Mouse (Mus musculus) liver, adult (tissue): Measurements from ENCODE around the gene Txnl4b.

Experiments
- GATA4 ChIP-seq: IDR thresholded peaks from 2 replicates; pipeline ENCODE4 v1.6.1; 2014; ENCODE audit warnings: mild to moderate bottlenecking, low read length; ENCODE audit not compliant: insufficient replicate concordance

Gene Txnl4b

DNA sequence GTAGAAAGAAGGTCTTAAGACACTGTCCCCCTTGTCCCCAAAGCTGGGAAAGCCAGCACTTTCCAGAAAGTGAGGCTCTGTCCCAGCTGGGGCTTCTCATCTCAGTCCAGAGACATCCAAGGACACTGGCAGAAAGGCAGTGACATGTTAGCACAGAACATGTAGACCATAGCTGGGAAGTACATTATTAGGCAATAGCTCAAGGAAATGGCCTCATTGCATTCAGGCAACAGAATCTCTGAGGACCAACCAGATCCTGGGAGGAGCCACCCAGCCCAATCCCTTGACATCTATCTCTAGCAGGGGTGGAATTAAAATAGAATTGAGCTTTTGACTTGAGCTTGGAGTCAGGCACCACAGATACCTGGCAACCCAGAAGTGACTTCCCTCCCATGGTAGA, 20.0 kb downstream of the Txnl4b start:
- no peak for TF ChIP-seq GATA4

DNA sequence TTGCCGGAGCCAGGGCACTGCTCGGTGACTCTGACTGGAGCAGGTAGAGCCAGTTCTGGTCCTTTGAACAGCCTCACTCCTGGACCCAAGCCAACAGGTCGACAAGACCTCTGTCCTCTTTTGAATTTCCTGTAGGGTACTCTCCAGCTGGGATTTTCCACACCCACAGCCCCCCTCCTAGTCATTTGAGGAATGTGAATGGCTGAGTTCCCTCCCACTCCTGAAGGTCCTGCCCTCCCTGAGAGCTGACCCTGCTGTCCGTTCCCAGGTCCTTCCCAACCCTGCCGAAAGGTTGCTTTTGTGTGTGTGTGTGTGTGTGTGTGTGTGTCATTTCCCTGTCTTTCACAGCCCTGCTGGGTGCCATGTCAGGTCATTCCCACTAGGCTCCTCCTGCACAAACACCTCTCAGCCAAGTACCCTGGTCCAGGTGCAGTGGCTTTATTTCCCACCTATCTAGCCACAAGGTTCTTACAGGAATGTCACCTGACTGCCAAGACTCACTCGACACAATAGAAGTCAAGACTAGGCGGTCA, 21.3 kb downstream of the Txnl4b start:
- TF ChIP-seq GATA4: no peak

DNA sequence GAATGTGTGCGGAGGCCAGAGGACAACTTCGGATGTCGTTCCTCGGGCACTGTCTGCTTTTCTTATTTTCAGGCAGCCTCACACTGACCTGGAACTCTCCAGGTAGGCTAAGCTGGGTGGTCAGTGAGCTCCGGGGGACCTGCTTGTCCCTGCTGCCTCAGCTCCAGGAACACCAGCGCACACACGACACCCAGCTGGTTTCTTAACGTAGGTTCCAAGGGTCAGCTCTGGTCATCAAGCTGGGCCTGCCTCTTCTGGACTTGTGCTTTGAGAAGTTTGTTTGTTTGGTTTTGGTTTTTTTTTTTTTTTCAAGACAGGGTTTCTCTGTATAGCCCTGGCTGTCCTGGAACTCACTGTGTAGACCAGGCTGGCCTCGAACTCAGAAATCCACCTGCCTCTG, 25.2 kb downstream of the Txnl4b start:
- TF ChIP-seq GATA4: no peak

DNA sequence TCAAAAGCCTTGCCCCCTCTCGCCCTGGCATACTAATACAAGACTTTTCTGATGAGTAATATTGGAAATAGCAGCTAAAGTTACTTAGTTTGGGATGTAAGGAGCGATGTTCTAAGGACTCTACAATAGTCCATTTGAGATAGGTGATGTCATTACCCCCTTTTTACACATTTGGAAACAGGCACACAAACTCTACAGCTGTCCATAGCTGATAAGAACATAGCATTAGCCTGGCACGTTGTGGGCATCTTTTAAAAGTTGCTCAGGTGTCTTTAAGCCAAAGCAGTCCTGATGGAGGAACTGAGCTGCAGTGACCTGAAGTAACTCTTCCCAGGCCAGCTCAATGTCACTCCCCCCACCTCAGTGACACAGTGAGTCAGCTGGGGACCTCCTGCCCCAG, 25.7 kb downstream of the Txnl4b start:
- TF ChIP-seq GATA4: no peak

DNA sequence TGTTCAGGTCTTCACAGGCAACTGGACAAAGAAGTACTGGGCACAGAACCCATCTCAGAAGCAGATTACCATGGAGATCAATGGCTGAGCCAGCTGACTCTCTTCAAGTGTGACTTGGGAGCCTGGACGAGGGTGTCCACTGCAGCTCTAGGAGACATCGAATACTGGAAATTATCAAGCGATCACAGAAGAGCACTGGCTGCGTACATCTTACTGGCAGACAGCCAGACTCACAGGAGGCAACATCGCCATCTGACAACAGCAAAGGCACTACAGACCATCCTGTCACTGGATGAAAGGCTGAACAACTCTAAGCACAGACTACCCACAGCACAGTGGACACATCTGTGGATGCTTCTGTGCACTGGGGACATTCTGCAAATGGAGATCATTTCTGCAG, 26.5 kb downstream of the Txnl4b start:
- no peak for TF ChIP-seq GATA4

DNA sequence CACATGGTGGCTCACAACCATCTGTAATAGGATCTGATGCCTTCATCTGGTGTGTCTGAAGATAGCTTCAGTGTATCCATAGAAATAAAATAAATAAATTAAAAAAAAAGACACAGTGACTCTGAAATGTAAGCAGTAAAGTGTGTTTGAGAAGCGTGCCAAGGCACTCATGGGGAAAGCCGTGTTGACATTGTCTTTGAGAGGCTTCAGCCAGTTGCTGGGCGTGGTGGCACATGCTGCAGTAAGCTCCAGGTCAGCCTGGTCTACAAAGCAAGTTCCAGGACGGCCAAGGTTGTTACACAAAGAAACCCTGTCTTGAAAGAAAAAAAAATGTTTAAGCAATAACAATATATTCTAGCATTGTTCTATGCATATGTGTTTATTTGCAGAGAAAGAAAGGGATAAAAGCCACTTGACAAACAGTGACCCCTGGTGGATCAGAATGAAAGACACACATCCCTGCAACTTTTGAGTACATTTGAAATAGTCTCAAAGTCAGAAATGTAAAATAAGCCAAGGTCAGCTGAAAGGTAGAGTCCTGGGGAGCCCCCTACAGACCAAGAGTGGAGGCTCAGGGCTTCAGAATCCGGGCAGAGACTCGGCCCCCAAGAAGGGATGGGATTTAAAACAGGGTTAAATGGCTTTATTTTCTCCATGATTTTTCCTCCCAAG, 27.6 kb downstream of the Txnl4b start:
- no peak for TF ChIP-seq GATA4

DNA sequence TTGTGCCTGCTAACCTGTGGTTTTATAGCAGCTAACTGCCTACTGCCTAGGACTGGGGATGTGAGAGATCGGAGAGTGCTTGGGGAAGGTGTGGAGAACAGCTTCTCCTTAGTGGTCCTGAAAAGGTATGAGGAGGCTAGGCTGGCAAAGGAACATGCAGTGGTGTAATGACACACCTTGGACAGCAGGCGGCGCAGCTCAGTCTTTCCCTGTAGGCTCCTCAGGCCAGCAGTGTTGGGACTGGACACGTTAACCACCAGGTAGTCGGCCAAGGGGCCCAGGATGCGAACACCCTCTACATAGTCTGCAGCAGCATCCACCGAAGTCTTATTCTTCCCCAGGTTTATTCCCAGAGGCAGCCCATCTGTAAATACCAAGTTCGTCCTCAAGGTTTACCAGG, 30.2 kb downstream of the Txnl4b start:
- no peak for TF ChIP-seq GATA4

DNA sequence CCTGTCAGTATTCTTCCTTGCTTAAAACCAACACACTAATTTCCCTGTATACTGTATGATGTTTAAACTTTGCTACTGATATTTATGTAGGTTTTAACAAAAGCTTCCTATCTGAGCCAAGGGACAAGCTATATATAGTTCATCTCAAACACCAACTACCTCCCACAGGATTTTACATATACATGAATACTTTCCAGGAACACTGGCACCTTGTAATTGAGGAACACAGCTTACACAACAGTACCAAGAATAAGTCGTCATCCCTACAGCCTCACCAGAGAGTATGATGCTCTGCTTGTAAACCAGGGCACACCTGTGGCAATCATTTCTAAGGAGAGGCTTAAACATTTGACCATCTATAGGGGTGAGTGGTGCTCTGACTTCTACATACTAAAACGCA, 41.0 kb downstream of the Txnl4b start:
- TF ChIP-seq GATA4: no peak

DNA sequence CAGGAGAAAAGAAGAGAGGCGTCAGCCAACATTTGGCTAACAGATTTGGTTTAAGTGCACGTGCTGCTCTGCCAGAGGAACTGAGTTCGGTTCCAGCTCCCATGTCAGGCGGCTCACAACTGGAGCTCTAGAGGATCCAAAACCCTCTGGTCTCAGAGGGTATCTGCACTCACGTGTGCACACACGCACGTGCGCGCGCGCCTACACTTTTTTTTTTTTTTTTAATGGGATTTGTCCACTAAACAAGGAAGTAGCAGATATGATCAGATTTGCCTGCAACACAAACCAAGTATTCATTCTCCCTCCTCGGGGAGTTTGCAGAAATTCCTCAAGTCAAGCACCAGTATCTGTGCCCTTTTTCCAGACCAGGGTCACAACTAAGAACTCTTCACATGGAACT, 42.0 kb downstream of the Txnl4b start:
- TF ChIP-seq GATA4: no peak

DNA sequence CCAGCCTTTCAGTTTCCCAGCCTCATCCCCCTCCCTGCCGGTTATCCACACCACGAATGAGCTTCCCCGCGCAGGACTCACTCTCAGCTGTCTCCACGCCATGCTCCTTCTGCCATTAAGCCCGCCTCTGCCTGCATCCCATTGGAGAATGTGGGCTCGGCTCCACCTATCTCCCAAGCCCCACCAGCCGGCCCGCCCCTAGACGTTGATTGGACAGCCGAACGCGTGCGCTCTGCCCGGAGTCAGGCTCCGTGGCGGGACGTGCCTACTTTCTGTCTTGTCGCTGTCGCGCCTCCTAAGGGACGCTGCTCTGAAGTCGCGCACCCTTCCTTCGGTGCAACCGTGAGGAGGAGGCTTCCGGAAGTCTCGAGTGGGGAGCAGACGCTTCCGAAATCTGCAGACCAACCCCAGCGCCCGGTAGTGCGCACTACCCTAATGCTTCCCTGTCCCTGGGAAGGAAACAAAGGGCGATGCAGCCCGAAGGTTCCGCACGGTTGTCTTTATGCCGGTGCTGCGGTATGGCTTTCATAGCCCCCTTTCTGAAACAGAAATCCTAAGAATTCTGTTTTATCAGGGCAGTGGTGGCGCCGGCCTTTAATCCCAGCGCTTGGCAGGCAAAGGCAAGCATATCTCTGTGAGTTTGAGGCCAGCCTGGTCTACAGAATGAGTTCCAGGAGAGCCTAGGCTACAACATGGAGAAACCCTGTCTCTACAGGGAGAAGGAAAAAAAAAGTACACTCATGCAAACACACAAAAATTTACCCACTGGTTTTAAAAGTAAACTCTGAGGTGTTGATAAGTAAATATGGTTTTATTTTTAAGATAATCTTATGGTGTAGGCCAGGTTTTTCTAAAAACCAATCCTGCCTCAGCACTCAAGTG, 42.8 kb downstream of the Txnl4b start, which contains the start of gene Dhodh:
Gene Dhodh, minus strand, starts transcription at position 403 of the 882 bp plus-strand sequence.
- no peak; the same call in 1 of the 2 replicates for TF ChIP-seq GATA4

DNA sequence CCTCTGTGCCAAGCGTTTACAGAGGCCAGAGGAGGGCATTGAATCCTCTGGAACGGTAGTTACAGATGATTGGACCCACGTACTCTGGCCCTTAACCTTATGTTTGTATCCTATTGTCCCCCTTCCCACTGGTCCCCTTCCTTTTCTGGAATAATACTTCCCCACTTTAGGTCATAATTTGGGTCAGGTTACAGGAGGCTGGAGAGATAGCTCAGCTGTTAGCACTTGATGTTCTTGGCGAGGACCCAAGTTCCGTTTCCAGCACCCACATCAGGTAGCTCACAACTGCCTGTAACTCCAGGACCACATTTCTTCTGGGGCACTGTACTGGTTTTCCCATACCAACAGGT, 43.4 kb downstream of the Txnl4b start:
- TF ChIP-seq GATA4: 0 out of 2 replicates have a peak, but pooled peaks have one; percentile 17

DNA sequence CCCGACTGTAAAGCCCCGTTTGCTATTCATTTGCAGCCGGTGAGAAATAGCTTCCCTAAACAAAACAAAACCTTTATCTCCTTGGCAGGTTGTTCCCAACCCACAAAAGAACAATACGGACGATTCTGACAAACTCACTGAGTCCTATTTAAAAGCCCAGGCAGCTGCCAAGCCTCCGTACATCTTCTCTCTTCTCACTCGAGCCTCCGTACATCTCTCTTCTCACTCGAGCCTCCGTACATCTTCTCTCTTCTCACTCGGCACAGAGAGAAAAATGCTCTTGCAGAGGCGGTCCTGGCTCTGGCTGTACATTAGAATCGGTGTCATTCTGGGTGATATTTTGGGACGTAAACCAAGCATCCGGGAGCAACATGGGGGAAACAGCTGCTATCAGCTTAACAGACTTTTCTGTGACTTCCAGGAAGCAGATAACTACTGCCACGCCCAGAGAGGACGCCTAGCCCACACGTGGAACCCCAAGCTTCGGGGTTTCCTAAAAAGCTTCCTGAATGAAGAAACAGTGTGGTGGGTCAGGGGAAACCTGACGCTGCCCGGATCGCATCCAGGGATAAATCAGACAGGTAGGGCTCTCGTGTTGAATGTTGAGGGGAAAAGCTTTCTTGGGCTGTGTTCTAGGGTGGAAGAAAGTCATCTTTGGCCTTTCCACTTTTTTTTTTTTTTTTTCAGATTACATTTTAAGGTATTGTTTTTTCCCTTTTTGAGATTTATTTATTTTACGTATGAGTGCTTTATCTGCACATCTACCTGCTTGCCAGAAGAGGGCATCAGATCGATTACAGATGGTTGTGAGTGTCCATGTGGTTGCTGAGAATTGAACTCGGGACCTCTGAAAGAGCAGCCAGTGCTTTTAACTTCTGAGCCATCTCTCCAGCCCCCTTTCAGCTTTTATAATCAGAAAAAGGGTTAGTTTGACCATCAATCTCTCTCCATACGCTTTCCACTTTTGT, 48.8 kb downstream of the Txnl4b start, which contains the start of gene Pkd1l3:
Gene Pkd1l3, plus strand, starts transcription at position 275 of the 968 bp plus-strand sequence.
- TF ChIP-seq GATA4: peak; percentile 42; the same call in 1 of the 2 replicates

DNA sequence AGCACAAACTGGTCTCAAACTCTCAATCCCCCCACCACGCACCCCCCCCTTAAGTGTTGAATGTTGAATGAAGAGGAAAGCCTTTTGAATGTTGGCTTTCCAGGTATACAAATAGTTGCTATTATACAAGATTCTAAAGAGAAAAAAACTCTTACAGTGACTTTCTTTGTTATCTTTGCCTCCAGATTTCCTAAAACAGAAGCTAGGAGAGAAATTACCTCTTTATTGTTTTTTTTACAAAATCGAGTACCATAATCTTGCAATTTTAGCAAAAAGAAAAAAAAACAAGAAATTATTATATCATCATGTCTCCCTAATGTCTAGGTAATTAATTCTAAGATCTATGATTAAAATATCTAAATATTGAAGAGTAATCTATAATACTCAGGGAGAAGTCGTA, 49.9 kb downstream of the Txnl4b start:
- TF ChIP-seq GATA4: no peak
